Mouse (Mus musculus) limb, embryonic 15.5 days (tissue): ENCODE measurements around the gene Gm3573. TPM values are rescaled to one million over a fixed set of nuclear protein-coding genes. Genes with fewer than 3 reads are reported as not detected.
"Not testable (repeated sequence)": the region's sequence is repeated elsewhere in the genome, so short reads cannot be mapped to it uniquely, and the experiment has no call there.

Source experiments
- ATAC-seq: fragments of 200-750 bp; cut with Nextera tagmentation; 2 replicates; pipeline ENCODE4 v1.8.0; 2017; ENCODE audit warnings: low read depth, moderate TSS enrichment; ENCODE audit not compliant: insufficient number of reproducible peaks, low FRiP score, low TSS enrichment
- H3K27ac ChIP-seq: fragments of 300-500 bp; sonication (generic); 2 replicates; pipeline ENCODE4 v1.5.1; 2015; ENCODE audit warnings: moderate library complexity, mild to moderate bottlenecking, inconsistent platforms
- H3K27me3 ChIP-seq: fragments of 300-500 bp; sonication (generic); 2 replicates; pipeline ENCODE4 v1.6.1; 2015; ENCODE audit warnings: inconsistent platforms
- H3K36me3 ChIP-seq: fragments of 300-500 bp; sonication (generic); 2 replicates; pipeline ENCODE4 v1.6.1; 2015; ENCODE audit warnings: inconsistent platforms
- H3K4me1 ChIP-seq: fragments of 300-500 bp; sonication (generic); 2 replicates; pipeline ENCODE4 v1.6.1; 2015; ENCODE audit warnings: inconsistent platforms
- H3K4me2 ChIP-seq: fragments of 300-500 bp; sonication (generic); 2 replicates; pipeline ENCODE4 v1.6.1; 2015; ENCODE audit warnings: mild to moderate bottlenecking, inconsistent platforms
- H3K4me3 ChIP-seq: fragments of 300-500 bp; sonication (generic); 2 replicates; pipeline ENCODE4 v1.5.1; 2015; ENCODE audit warnings: mild to moderate bottlenecking, inconsistent platforms
- H3K9ac ChIP-seq: fragments of 300-500 bp; sonication (generic); 2 replicates; pipeline ENCODE4 v1.6.1; 2015; ENCODE audit warnings: inconsistent platforms
- H3K9me3 ChIP-seq: fragments of 300-500 bp; sonication (generic); 2 replicates; pipeline ENCODE4 v1.6.1; 2016; ENCODE audit warnings: inconsistent platforms
- WGBS: fragments of 180-500 bp; shearing (Covaris S2); methylation state at CpG from one replicate; pipeline ENCODE4 v1.1.7; 2015; 5-methylcytosine and 5-hydroxymethylcytosine counted together
- polyA plus RNA-seq: library from polyadenylated mRNA; unstranded; fragments of >200 nt; fragmentation: Nextera tagmentation; extraction: Ambion mirVana; gene quantifications from 2 replicates; pipeline ENCODE4 v1.2.1, GENCODE M21; 2015

Gene Gm3573
- polyA plus RNA-seq: not detected in 2 replicates

- not testable (repeated sequence) for H3K9ac ChIP-seq, H3K9me3 ChIP-seq, H3K27me3 ChIP-seq, H3K4me3 ChIP-seq, H3K4me1 ChIP-seq, H3K4me2 ChIP-seq, H3K36me3 ChIP-seq, H3K27ac ChIP-seq, ATAC-seq
- WGBS: no CpG with 5 or more reads among the region's 1 CpGs
These were observed at the start of gene Gm3573 for GRCm38 (mm10) chr14:42190691-42191090. TSS of gene Gm3573 (minus strand) at chr14:42190791.

- H3K4me3 ChIP-seq, H3K9ac ChIP-seq, H3K4me1 ChIP-seq, H3K36me3 ChIP-seq, H3K27me3 ChIP-seq, H3K27ac ChIP-seq, H3K9me3 ChIP-seq, H3K4me2 ChIP-seq, ATAC-seq: not testable (repeated sequence)
- 74% methylated on average over 9 of the region's 10 CpGs for WGBS
These were observed 26.4 kb upstream of the Gm3573 start for GRCm38 (mm10) chr14:42216766-42217537.

- not testable (repeated sequence) for H3K27me3 ChIP-seq, H3K36me3 ChIP-seq, H3K4me3 ChIP-seq, H3K9ac ChIP-seq, H3K4me1 ChIP-seq, ATAC-seq, H3K27ac ChIP-seq, H3K9me3 ChIP-seq, H3K4me2 ChIP-seq
- WGBS: 80% methylated on average over 3 of the region's 3 CpGs
These were observed 6.7 kb downstream of the Gm3573 start for GRCm38 (mm10) chr14:42183936-42184335.

GRCm38 (mm10) chr14:42162522-42162921 lies 28.1 kb downstream of the Gm3573 start, which contains the start of gene Gm17027:
TSS of gene Gm17027 (minus strand) at chr14:42162622.
- not testable (repeated sequence) for H3K4me2 ChIP-seq, H3K9ac ChIP-seq, H3K36me3 ChIP-seq, H3K27ac ChIP-seq, H3K4me1 ChIP-seq, H3K4me3 ChIP-seq, ATAC-seq, H3K9me3 ChIP-seq, H3K27me3 ChIP-seq
- WGBS: 87% methylated on average over 2 of the region's 2 CpGs

Other genes with a start within 250 kb of the Gm3573 start
- gene 1700024B05Rik, start 246.8 kb downstream of the Gm3573 start, polyA plus RNA-seq: not detected in 2 replicates
- gene Gm6401, start 222.9 kb downstream of the Gm3573 start, polyA plus RNA-seq: not detected in 2 replicates
- gene Gm3543, start 207.5 kb downstream of the Gm3573 start, polyA plus RNA-seq: not detected in 2 replicates
- gene Gm7951, start 73.4 kb downstream of the Gm3573 start, polyA plus RNA-seq: not detected in 2 replicates
- not detected in 2 replicates for gene Gm17027, start 28.2 kb downstream of the Gm3573 start, polyA plus RNA-seq
- gene Gm17026, start 69.3 kb upstream of the Gm3573 start, polyA plus RNA-seq: not detected in 2 replicates
- not detected in 2 replicates for gene Gm9611, start 106.6 kb upstream of the Gm3573 start, polyA plus RNA-seq
- not detected in 2 replicates for gene Gm7995, start 119.4 kb upstream of the Gm3573 start, polyA plus RNA-seq
- not detected in 2 replicates for gene Gm8005, start 248.9 kb upstream of the Gm3573 start, polyA plus RNA-seq